Mouse (Mus musculus): ENCODE results near the gene 1700001J03Rik.

DNA sequence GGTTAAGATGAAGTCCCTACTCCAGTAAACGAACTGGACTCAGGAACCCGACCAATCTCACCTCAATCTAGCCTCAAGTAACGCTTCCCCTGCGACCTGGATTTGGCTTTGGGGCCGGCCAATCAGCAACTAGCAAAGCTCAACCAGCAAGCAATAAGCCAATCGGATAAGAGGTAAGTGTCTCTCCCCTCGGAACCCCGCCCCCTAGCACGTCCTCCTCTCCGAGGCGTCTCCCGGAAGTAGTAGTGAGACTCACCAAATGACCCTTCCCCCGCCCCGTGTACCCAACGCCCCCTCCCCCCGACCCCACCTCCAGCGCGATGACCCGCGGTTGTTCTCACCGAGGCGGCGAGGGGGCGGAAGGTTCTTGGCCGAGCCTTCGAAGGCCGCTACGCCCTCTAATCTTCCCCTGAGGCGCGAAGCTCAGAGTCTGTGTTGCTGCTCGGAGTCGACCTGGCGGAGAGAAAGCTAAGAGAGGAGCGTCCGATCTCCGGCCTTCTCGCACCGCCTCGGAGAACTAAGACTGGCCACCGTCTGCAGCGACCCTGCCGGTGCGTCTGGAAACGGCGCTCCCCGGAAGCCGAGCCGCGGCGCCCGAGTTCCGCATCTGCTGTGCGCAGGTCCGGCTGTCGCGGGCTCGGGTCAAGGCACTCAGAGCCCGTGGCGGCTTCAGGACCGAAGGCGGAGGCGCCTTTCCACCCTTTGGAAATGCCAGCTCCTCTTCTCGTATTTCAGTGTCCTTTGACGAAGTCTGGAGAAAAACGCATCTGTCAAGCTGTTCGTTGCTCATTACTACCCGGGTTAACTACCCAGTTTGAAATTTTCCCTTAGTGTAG, 36.0 kb upstream of the 1700001J03Rik start, which contains the start of gene Rnf6:
- TF ChIP-seq POLR2A (IDR thresholded peaks at IDR 0.05; ENCODE audit: low read depth, low read length) = peak; percentile 19; the same call in 1 of the 2 replicates
- no peak for TF ChIP-seq CTCF (IDR thresholded peaks at IDR 0.05; ENCODE audit: extremely low read depth, insufficient read depth, insufficient read length, insufficient replicate concordance)

All from spleen, adult 2 months (tissue).